Mouse (Mus musculus): ENCODE measurements around the gene Nlrp14.
"Not testable (repeated sequence)": the region's sequence is repeated elsewhere in the genome, so short reads cannot be mapped to it uniquely, and the experiment has no call there.

Nlrp14 gene

DNA sequence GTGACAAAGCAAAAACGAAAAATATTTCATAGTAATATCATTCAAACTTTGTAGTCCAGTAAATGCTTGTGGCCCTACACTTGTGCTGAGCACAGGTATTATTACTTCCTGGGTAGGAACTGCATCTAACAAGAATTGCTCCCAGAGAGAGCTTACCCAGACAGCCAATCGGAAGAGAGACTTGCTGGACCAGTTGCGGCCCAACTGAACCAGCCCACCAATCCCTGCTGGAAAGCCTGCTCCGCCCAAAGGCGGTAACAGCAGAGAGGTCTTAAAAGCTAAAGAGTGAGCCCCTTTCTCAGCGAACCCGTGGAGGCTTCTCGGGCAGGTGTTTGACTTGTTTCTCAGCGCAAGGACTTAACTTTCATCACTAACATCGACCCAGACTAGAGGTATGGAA is at the start of gene Nlrp14:
Gene Nlrp14 (plus strand): TSS at position 301 of the 400 bp plus-strand sequence.
- no peak for DNase-seq (ENCODE audit: low spot score in 2 of 2)

GRCm38 (mm10) chr7:107130983-107131382 is 35.8 kb upstream of the Nlrp14 start, which contains the start of gene Olfr715:
Gene Olfr715, minus strand, starts transcription at chr7:107131083.
- not testable (repeated sequence) for DNase-seq (ENCODE audit: low spot score in 2 of 2)

DNA sequence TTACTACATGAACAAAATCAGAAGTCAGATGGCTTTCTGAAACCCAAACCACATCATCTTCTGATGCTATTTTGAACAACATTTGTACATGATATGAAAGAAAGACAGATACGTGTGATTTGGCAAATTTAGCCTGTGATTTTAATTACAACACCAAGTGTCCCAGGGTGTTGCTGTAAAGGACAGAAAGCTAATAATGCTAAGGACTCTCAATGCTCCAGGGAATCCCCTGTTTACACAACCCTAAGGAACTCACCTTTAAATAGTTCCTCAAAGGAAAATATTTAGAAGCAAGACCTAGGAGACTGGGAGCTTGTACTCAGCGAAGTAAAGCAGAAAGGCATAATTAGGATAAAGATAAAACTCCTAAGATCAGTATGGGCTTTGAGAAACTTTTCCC is 28.8 kb upstream of the Nlrp14 start, which contains the start of gene Olfr716:
Gene Olfr716 (plus strand): TSS at position 301 of the 400 bp plus-strand sequence.
- DNase-seq (ENCODE audit: low spot score in 2 of 2), result not testable (repeated sequence)

- DNase-seq (ENCODE audit: low spot score in 2 of 2), result no peak
Measured at GRCm38 (mm10) chr7:107180406-107180805, 13.6 kb downstream of the Nlrp14 start.

- no peak for DNase-seq (ENCODE audit: low spot score in 2 of 2)
Measured at GRCm38 (mm10) chr7:107201817-107202216, 35.0 kb downstream of the Nlrp14 start.

GRCm38 (mm10) chr7:107207843-107208242 is 41.1 kb downstream of the Nlrp14 start:
- no peak for DNase-seq (ENCODE audit: low spot score in 2 of 2)

- DNase-seq (ENCODE audit: low spot score in 2 of 2), result no peak
Measured at GRCm38 (mm10) chr7:107209204-107209860, 42.5 kb downstream of the Nlrp14 start, which contains the start of gene Rbmxl2. Gene Rbmxl2, plus strand, starts transcription at chr7:107209445.

DNA sequence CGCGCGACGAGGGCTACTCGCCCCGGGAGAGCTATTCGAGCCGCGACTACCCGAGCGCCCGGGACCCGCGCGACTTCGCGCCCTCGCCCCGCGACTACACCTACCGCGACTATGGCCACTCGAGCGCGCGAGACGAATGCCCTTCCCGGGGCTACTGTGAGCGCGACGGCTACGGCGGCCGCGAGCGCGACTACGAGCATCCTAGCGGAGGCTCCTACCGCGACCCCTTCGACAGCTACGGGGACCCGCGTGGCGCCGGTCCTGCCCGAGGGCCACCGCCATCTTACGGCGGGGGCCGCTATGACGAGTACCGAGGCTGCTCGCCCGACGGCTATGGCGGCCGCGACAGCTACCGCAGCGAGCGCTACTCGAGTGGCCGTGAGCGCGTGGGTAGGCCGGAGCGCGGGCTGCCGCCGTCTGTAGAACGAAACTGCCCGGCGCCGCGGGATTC is 43.4 kb downstream of the Nlrp14 start:
- DNase-seq (ENCODE audit: low spot score in 2 of 2), result no peak

DNA sequence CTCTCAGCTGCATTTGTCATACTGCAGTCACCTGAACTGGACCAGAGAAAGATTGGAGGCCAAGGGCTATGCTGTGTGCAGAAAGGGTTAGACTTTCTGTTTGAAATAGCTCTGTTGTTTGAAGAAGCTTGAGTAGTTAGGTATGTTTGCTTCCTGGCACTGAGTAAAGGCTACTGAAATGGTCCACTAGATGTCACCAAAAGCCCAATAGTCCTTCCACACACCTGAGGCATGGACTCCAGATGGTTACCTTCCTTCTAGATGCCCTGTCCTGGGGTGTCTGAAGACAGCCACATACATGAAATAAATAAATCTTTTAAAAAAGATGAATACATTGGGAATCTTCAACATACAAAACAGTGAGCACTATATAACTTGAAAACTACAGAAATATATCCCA is 48.9 kb downstream of the Nlrp14 start:
- no peak for DNase-seq (ENCODE audit: low spot score in 2 of 2)

DNA sequence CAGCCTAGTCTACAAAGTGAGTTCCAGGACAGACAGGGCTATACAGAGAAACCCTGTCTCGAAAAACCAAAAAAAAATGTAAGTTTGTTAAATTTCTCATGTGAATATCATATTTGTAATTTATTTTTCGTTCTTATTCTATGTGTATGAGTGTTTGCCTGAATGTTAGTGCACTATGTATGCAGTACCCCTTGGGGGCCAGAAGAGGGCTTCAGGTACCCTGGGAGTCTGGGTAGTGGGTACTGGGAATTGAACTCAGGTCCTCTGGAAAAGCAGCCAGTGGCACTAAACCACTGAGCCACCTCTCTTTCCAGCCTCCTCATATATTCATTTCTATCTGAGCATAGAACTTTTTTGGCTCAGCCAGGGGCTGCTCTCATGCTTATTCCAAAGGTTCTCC is 50.1 kb downstream of the Nlrp14 start:
- DNase-seq (ENCODE audit: low spot score in 2 of 2), result no peak

GRCm38 (mm10) chr7:107236854-107237253 is 70.1 kb downstream of the Nlrp14 start:
- no peak for DNase-seq (ENCODE audit: low spot score in 2 of 2)

DNA sequence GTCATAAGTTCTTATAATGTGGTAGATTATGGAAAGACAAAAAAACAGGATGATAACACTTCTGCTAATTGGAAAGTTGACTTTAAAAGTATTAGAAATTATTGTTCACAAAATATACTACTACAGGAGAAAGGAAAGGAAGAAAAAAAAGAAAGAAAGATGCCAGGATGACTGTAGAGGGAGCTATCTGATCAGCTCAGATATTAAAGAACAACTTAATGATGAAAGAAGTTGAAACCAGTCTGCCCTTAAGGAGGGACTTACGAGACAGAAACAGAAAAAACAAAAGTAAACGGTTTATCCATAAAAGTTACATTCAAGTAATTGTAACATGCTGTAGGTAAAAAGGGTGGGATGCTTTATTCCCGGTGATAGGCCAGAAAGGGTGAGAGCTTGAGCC is 70.7 kb downstream of the Nlrp14 start:
- DNase-seq (ENCODE audit: low spot score in 2 of 2), result no peak

GRCm38 (mm10) chr7:107241371-107241883 is 74.6 kb downstream of the Nlrp14 start:
- DNase-seq (ENCODE audit: low spot score in 2 of 2), result no peak
